Mouse (Mus musculus) urinary bladder, adult 18-20 months (tissue): ENCODE results near the gene Mboat7.

ENCODE experiments used
- DNase-seq, 2 experiments: peaks; one replicate each; pipeline ENCODE4 v3.0.0; 2022; ENCODE audit warnings: low spot score in 2 of 2, mixed read lengths in 2 of 2

Gene Mboat7

GRCm38 (mm10) chr7:3692382-3692986 is 839 bp downstream of the Mboat7 start, which contains the start of gene Tsen34:
Tsen34 (plus strand) TSS chr7:3692863.
- no peak for DNase-seq

- no peak for DNase-seq
Measured at GRCm38 (mm10) chr7:3691919-3692318, 1.4 kb downstream of the Mboat7 start.

- DNase-seq: no peak
Measured at GRCm38 (mm10) chr7:3685400-3686187, 7.7 kb downstream of the Mboat7 start.

GRCm38 (mm10) chr7:3684698-3685097 is 8.6 kb downstream of the Mboat7 start:
- no peak for DNase-seq

- DNase-seq: no peak
Measured at GRCm38 (mm10) chr7:3683908-3684550, 9.3 kb downstream of the Mboat7 start.

GRCm38 (mm10) chr7:3677342-3677741 is 16.0 kb downstream of the Mboat7 start, which contains the start of gene Tmc4:
Tmc4 (minus strand) TSS chr7:3677553.
- DNase-seq: peak; percentile 55 to 62

GRCm38 (mm10) chr7:3676371-3676770 is 17.0 kb downstream of the Mboat7 start:
- DNase-seq: peak in 1 of 2 experiments; percentile 18

- no peak for DNase-seq
Measured at GRCm38 (mm10) chr7:3675228-3675548, 18.1 kb downstream of the Mboat7 start.

- peak; percentile 60 to 64 for DNase-seq
Measured at GRCm38 (mm10) chr7:3674507-3675227, 18.7 kb downstream of the Mboat7 start.

GRCm38 (mm10) chr7:3666921-3667391 is 26.4 kb downstream of the Mboat7 start:
- DNase-seq: no peak

GRCm38 (mm10) chr7:3665215-3666114 is 27.9 kb downstream of the Mboat7 start, which contains the start of gene Leng1:
Leng1 (minus strand) TSS chr7:3665840.
- DNase-seq: peak; percentile 89 to 96

- DNase-seq: no peak
Measured at GRCm38 (mm10) chr7:3664524-3665214, 28.7 kb downstream of the Mboat7 start.

GRCm38 (mm10) chr7:3658578-3658977 is 34.7 kb downstream of the Mboat7 start:
- no peak for DNase-seq

- DNase-seq: no peak
Measured at GRCm38 (mm10) chr7:3656966-3657365, 36.4 kb downstream of the Mboat7 start.

GRCm38 (mm10) chr7:3646641-3647040 is 46.7 kb downstream of the Mboat7 start:
- no peak for DNase-seq

- no peak for DNase-seq
Measured at GRCm38 (mm10) chr7:3646188-3646587, 47.1 kb downstream of the Mboat7 start.

- no peak for DNase-seq
Measured at GRCm38 (mm10) chr7:3645488-3646025, 47.8 kb downstream of the Mboat7 start.

GRCm38 (mm10) chr7:3644672-3645487 is 48.4 kb downstream of the Mboat7 start, which contains the start of gene Cnot3:
Cnot3 (plus strand) TSS chr7:3645268.
- DNase-seq: peak; percentile 91 to 99

- DNase-seq: peak in 1 of 2 experiments; percentile 93
Measured at GRCm38 (mm10) chr7:3644348-3644671, 49.0 kb downstream of the Mboat7 start.
